Comparison of ENCODE assay signal across 11 mouse cellular contexts in the genomic region with DNA sequence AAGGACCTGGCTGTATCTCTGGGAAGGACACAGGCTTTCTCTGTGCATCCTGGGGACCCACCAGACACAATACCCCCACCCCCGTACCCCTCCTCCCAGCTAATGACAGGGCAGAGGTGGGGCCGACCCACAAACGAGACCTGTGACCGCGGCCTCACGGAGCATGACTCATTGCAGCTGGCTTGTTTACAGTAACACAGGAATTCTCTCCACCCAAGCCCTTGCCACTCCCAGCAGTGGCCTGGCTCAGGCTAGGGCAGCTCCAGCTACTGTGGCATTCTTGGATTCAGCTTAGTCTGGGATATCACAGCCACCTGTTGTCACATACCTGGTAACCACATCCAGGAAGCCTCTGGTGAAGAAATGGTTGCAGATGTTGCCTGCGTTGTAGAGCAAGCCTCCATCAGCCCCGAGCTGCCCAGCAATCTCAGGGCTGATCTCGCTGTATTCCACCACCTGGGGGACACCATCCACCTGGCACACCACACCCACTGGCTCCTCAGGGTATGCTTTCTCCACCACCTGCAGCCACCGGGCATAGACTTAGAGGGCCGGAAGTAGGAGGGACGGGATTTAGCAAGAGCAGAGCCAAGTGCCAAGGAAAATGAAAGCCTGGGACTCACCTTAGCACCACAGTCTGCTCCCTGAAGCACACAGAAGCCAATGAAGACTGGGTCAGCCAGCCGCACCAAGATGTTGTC. TPM values are rescaled to one million over a fixed set of nuclear protein-coding genes. Genes with fewer than 3 reads are reported as not detected.
A peak's percentile ranks its signal among the peaks of the same experiment; 100 is the strongest.
DNase-seq lines count a peak whose midpoint lies in the region; ATAC-seq and TF ChIP-seq lines count a peak whose summit lies in the region.
"Had no signal": no experiment of that assay in that cellular context is flagged by ENCODE, and none has a peak within 500 bp of the region (broad histone marks: within the 10 kb centered on the region; RNA-seq: fewer than 3 reads in every experiment).

No protein-coding gene starts in this region.

- no peak for TF ChIP-seq CTCF in liver, postnatal 0 days (IDR thresholded peaks at IDR 0.05; ENCODE audit: low read depth)
- TF ChIP-seq CTCF in bone marrow macrophage, adult 2 months (IDR thresholded peaks at IDR 0.05; ENCODE audit: low read depth, low read length): no peak
- TF ChIP-seq CTCF in lung, adult 2 months (IDR thresholded peaks at IDR 0.05; ENCODE audit: insufficient read depth, low read length): no peak
- TF ChIP-seq CTCF in stomach, postnatal 0 days (IDR thresholded peaks at IDR 0.05; ENCODE audit: low read depth): no peak

- H3K27me3 ChIP-seq in liver, postnatal 0 days (ENCODE audit: insufficient read depth, low read length): 0 out of 2 replicates have a peak, but pooled peaks cover 5% of the 10 kb centered on the region
- peaks cover 2% of the 10 kb centered on the region for H3K27me3 ChIP-seq in liver, embryonic 11.5 days (replicated peaks; ENCODE audit: control insufficient read depth, insufficient read depth, low read length)
- no peaks in the 10 kb centered on the region for H3K27me3 ChIP-seq in stomach, postnatal 0 days (ENCODE audit: control insufficient read depth, insufficient read depth, low read length)

- peak; percentile 52 for ATAC-seq in liver, postnatal 0 days
- no peak for ATAC-seq in liver, embryonic 11.5 days (replicated peaks; ENCODE audit: low FRiP score)
- peak; percentile 90 for ATAC-seq in stomach, postnatal 0 days (ENCODE audit: low FRiP score, low TSS enrichment)
- ATAC-seq: forebrain, embryonic 16.5 days had no signal

- no peak overlapping the region for H3K4me3 ChIP-seq in liver, postnatal 0 days (ENCODE audit: low read depth, low read length)
- no peak overlapping the region for H3K4me3 ChIP-seq in liver, embryonic 11.5 days (ENCODE audit: low read depth, low read length)
- H3K4me3 ChIP-seq in bone marrow macrophage, adult 2 months (ENCODE audit: insufficient read depth, low read length): peak overlapping the region; percentile 96
- peak overlapping the region; percentile 8 for H3K4me3 ChIP-seq in lung, adult 2 months (replicated peaks; ENCODE audit: extremely low read depth, low read depth, low read length)
- no peak overlapping the region for H3K4me3 ChIP-seq in stomach, postnatal 0 days (ENCODE audit: low read depth, low read length)
- H3K4me3 ChIP-seq: heart, embryonic 12.5 days had no signal

- H3K36me3 ChIP-seq in liver, postnatal 0 days (replicated peaks; ENCODE audit: insufficient read depth, low read length): peaks cover 10% of the 10 kb centered on the region; the same call in 1 of the 2 replicates
- no peaks in the 10 kb centered on the region for H3K36me3 ChIP-seq in liver, embryonic 11.5 days (ENCODE audit: control insufficient read depth, insufficient read depth, low read length)
- peaks cover 3% of the 10 kb centered on the region; the same call in 1 of the 2 replicates for H3K36me3 ChIP-seq in stomach, postnatal 0 days (ENCODE audit: control insufficient read depth, insufficient read depth, low read length)
- H3K36me3 ChIP-seq: neural tube, embryonic 13.5 days had no signal

- WGBS in liver, postnatal 0 days (ENCODE audit: insufficient replicate concordance): 72% methylated on average over 13 of the region's 13 CpGs
- WGBS in liver, embryonic 11.5 days: 65% methylated on average over 13 of the region's 13 CpGs
- WGBS in lung, adult 2 months: 39% methylated on average over 13 of the region's 13 CpGs
- 36% methylated on average over 13 of the region's 13 CpGs for WGBS in stomach, postnatal 0 days

- no peak overlapping the region for H3K4me2 ChIP-seq in liver, postnatal 0 days (ENCODE audit: low read depth, low read length)
- no peak overlapping the region for H3K4me2 ChIP-seq in liver, embryonic 11.5 days
- 0 out of 2 replicates have a peak overlapping the region, but pooled peaks have one; percentile 14 for H3K4me2 ChIP-seq in stomach, postnatal 0 days (replicated peaks; ENCODE audit: low read depth)

- DNase-seq in liver, postnatal 0 days: peak; percentile 35
- DNase-seq in liver, embryonic 11.5 days (ENCODE audit: low spot score): no peak
- DNase-seq in lung, adult 2 months: peak; percentile 46
- DNase-seq in stomach, postnatal 0 days (ENCODE audit: low spot score): peak; percentile 86
- DNase-seq in retina, embryonic 14.5 days (ENCODE audit: low spot score): no peak
- DNase-seq in left cerebral cortex, postnatal 4 days: no peak
- DNase-seq: embryo, embryonic 11 days had no signal

- no peak overlapping the region for H3K9ac ChIP-seq in liver, postnatal 0 days (replicated peaks)
- no peak overlapping the region for H3K9ac ChIP-seq in liver, embryonic 11.5 days (ENCODE audit: low read depth, low read length)
- 0 out of 2 replicates have a peak overlapping the region, but pooled peaks have one; percentile 0 for H3K9ac ChIP-seq in stomach, postnatal 0 days (ENCODE audit: low read length)
- H3K9ac ChIP-seq: heart, embryonic 12.5 days; neural tube, embryonic 13.5 days had no signal

- TF ChIP-seq POLR2A in bone marrow macrophage, adult 2 months (IDR thresholded peaks at IDR 0.05; ENCODE audit: borderline replicate concordance, low read depth, low read length): no peak
- TF ChIP-seq POLR2A in lung, adult 2 months (IDR thresholded peaks at IDR 0.05; ENCODE audit: borderline replicate concordance, extremely low read depth, low read depth, low read length): no peak

- TF ChIP-seq EP300 in liver, postnatal 0 days (IDR thresholded peaks at IDR 0.05; ENCODE audit: low read depth): no peak
- no peak for TF ChIP-seq EP300 in stomach, postnatal 0 days (optimal IDR thresholded peaks at IDR 0.05)

- peaks cover 21% of the 10 kb centered on the region for H3K4me1 ChIP-seq in liver, postnatal 0 days (ENCODE audit: insufficient read depth)
- H3K4me1 ChIP-seq in liver, embryonic 11.5 days (replicated peaks; ENCODE audit: control insufficient read depth, insufficient read depth, low read length): peaks cover 3% of the 10 kb centered on the region; the same call in 1 of the 2 replicates
- H3K4me1 ChIP-seq in bone marrow macrophage, adult 2 months (ENCODE audit: control insufficient read depth, insufficient read depth, low read length): peaks cover 26% of the 10 kb centered on the region
- H3K4me1 ChIP-seq in lung, adult 2 months (ENCODE audit: control insufficient read depth, insufficient read depth, low read length): peaks cover 15% of the 10 kb centered on the region
- peaks cover 3% of the 10 kb centered on the region; the same call in 1 of the 2 replicates for H3K4me1 ChIP-seq in stomach, postnatal 0 days (replicated peaks; ENCODE audit: control insufficient read depth, insufficient read depth)

- H3K27ac ChIP-seq in liver, postnatal 0 days (ENCODE audit: low read depth): no peak overlapping the region
- H3K27ac ChIP-seq in liver, embryonic 11.5 days (ENCODE audit: low read depth, low read length): no peak overlapping the region
- H3K27ac ChIP-seq in bone marrow macrophage, adult 2 months (ENCODE audit: insufficient read depth, low read depth, low read length): no peak overlapping the region
- H3K27ac ChIP-seq in stomach, postnatal 0 days (replicated peaks): peak overlapping the region; percentile 78
- H3K27ac ChIP-seq: neural tube, embryonic 13.5 days had no signal

- H3K9me3 ChIP-seq in liver, postnatal 0 days (ENCODE audit: low read length): no peaks in the 10 kb centered on the region
- H3K9me3 ChIP-seq in liver, embryonic 11.5 days (ENCODE audit: control insufficient read depth, low read length): no peaks in the 10 kb centered on the region
- H3K9me3 ChIP-seq in stomach, postnatal 0 days (ENCODE audit: control insufficient read depth, low read length): no peaks in the 10 kb centered on the region
- H3K9me3 ChIP-seq: heart, embryonic 12.5 days; neural tube, embryonic 13.5 days had no signal

- intact Hi-C loops in left cerebral cortex, postnatal 4 days (cut with DNase I): no loop called here

RNA-seq across cellular contexts. Expression of a gene that starts 1.9 kb away (rescaled TPM):
- 18.7 and 19.4 TPM in 2 replicates for polyA plus RNA-seq in liver, postnatal 0 days (2015; fragmentation: Nextera tagmentation; extraction: Ambion mirVana)
- 15.6 and 17.8 TPM in 2 replicates for polyA plus RNA-seq in liver, embryonic 11.5 days (2014; fragmentation: Nextera tagmentation; extraction: Ambion mirVana)
- polyA plus RNA-seq in bone marrow macrophage, adult 2 months (2012; ENCODE audit: insufficient read depth, insufficient read length, missing spikeins): 175 and 203 TPM in 2 replicates
- polyA plus RNA-seq in lung, adult 2 months (2012; rRNA removed): 59.5 and 65.3 TPM in 2 replicates
- 33.2 and 36.9 TPM in 2 replicates for polyA plus RNA-seq in stomach, postnatal 0 days (2015; fragmentation: Nextera tagmentation; extraction: Ambion mirVana)
- 1 to 10 TPM; 6.5 to 7.3 TPM for total RNA-seq in left cerebral cortex, postnatal 4 days (2021)

RNA-seq across cellular contexts. Expression of a gene that starts 7.5 kb away (rescaled TPM):
- polyA plus RNA-seq in liver, postnatal 0 days (2015; fragmentation: Nextera tagmentation; extraction: Ambion mirVana): 12.8 and 15.4 TPM in 2 replicates
- 17.4 and 18.3 TPM in 2 replicates for polyA plus RNA-seq in liver, embryonic 11.5 days (2014; fragmentation: Nextera tagmentation; extraction: Ambion mirVana)
- polyA plus RNA-seq in bone marrow macrophage, adult 2 months (2012; ENCODE audit: insufficient read depth, insufficient read length, missing spikeins): 93.4 and 99.0 TPM in 2 replicates
- polyA plus RNA-seq in lung, adult 2 months (2012; rRNA removed): 33.6 and 36.4 TPM in 2 replicates
- polyA plus RNA-seq in stomach, postnatal 0 days (2015; fragmentation: Nextera tagmentation; extraction: Ambion mirVana): 9.5 and 9.9 TPM in 2 replicates
- total RNA-seq in left cerebral cortex, postnatal 4 days (2021): 10 to 100 TPM; 23.0 to 27.3 TPM

RNA-seq across cellular contexts. Expression of a gene that starts 8.5 kb away (rescaled TPM):
- 5.5 and 7.4 TPM in 2 replicates for polyA plus RNA-seq in liver, postnatal 0 days (2015; fragmentation: Nextera tagmentation; extraction: Ambion mirVana)
- polyA plus RNA-seq in liver, embryonic 11.5 days (2014; fragmentation: Nextera tagmentation; extraction: Ambion mirVana): 45.3 and 51.0 TPM in 2 replicates
- polyA plus RNA-seq in bone marrow macrophage, adult 2 months (2012; ENCODE audit: insufficient read depth, insufficient read length, missing spikeins): 7.2 and 8.0 TPM in 2 replicates
- polyA plus RNA-seq in lung, adult 2 months (2012; rRNA removed): 5.5 and 6.3 TPM in 2 replicates
- polyA plus RNA-seq in stomach, postnatal 0 days (2015; fragmentation: Nextera tagmentation; extraction: Ambion mirVana): 14.1 and 16.6 TPM in 2 replicates
- 10 to 100 TPM; 11.7 to 11.8 TPM for total RNA-seq in left cerebral cortex, postnatal 4 days (2021)

RNA-seq across cellular contexts. Expression of a gene that starts 31.5 kb away (rescaled TPM):
- 15.7 and 16.5 TPM in 2 replicates for polyA plus RNA-seq in liver, postnatal 0 days (2015; fragmentation: Nextera tagmentation; extraction: Ambion mirVana)
- polyA plus RNA-seq in liver, embryonic 11.5 days (2014; fragmentation: Nextera tagmentation; extraction: Ambion mirVana): 48.3 and 62.9 TPM in 2 replicates
- polyA plus RNA-seq in bone marrow macrophage, adult 2 months (2012; ENCODE audit: insufficient read depth, insufficient read length, missing spikeins): 36.1 and 43.5 TPM in 2 replicates
- polyA plus RNA-seq in lung, adult 2 months (2012; rRNA removed): 14.4 and 18.1 TPM in 2 replicates
- 29.2 and 29.9 TPM in 2 replicates for polyA plus RNA-seq in stomach, postnatal 0 days (2015; fragmentation: Nextera tagmentation; extraction: Ambion mirVana)
- 10 to 100 TPM; 51.0 to 61.3 TPM for total RNA-seq in left cerebral cortex, postnatal 4 days (2021)

RNA-seq across cellular contexts. Expression of a gene that starts 32.0 kb away (rescaled TPM):
- 2.9 and 3.6 TPM in 2 replicates for polyA plus RNA-seq in liver, postnatal 0 days (2015; fragmentation: Nextera tagmentation; extraction: Ambion mirVana)
- polyA plus RNA-seq in liver, embryonic 11.5 days (2014; fragmentation: Nextera tagmentation; extraction: Ambion mirVana): 0.25 and 0.45 TPM in 2 replicates
- not detected in 2 replicates for polyA plus RNA-seq in bone marrow macrophage, adult 2 months (2012; ENCODE audit: insufficient read depth, insufficient read length, missing spikeins)
- polyA plus RNA-seq in lung, adult 2 months (2012; rRNA removed): 18.4 and 18.6 TPM in 2 replicates
- polyA plus RNA-seq in stomach, postnatal 0 days (2015; fragmentation: Nextera tagmentation; extraction: Ambion mirVana): 21.2 and 23.3 TPM in 2 replicates
- total RNA-seq in left cerebral cortex, postnatal 4 days (2021): 1 to 10 TPM; 6.8 to 7.2 TPM

Comparison
In these comparisons a context has a peak if more than half of its experiments do, and no peak if none do; other contexts are left out.
1. DNase-seq: peak in liver, postnatal 0 days (single experiment), lung, adult 2 months (single experiment) and stomach, postnatal 0 days (single experiment); none in liver, embryonic 11.5 days (single experiment), retina, embryonic 14.5 days (single experiment) and left cerebral cortex, postnatal 4 days (single experiment).
2. H3K4me3 ChIP-seq: peak in bone marrow macrophage, adult 2 months (single experiment) and lung, adult 2 months (single experiment); none in liver, postnatal 0 days (single experiment), liver, embryonic 11.5 days (single experiment) and stomach, postnatal 0 days (single experiment).